Mouse (Mus musculus) hindbrain, embryonic 16.5 days (tissue): Measurements from ENCODE around the gene Ubp1. TPM values are rescaled to one million over a fixed set of nuclear protein-coding genes. Genes with fewer than 3 reads are reported as not detected.

Source experiments
- ATAC-seq: fragments of 200-750 bp; cut with Nextera tagmentation; 2 replicates; pipeline ENCODE4 v1.8.0; 2017; ENCODE audit warnings: moderate TSS enrichment, moderate library complexity
- H3K27ac ChIP-seq: fragments of 300-500 bp; sonication (generic); 2 replicates; pipeline ENCODE4 v1.5.1; 2014; ENCODE audit warnings: low read depth, mild to moderate bottlenecking, control low read depth, low read length, moderate library complexity
- H3K27me3 ChIP-seq: fragments of 300-500 bp; sonication (generic); replicated peaks from 2 replicates; pipeline ENCODE4 v1.6.1; 2014; ENCODE audit warnings: low read length; ENCODE audit not compliant: control insufficient read depth, insufficient read depth
- H3K36me3 ChIP-seq: fragments of 300-500 bp; sonication (generic); 2 replicates; pipeline ENCODE4 v1.6.1; 2014; ENCODE audit warnings: mild to moderate bottlenecking, low read length, moderate library complexity, mixed read lengths; ENCODE audit not compliant: control insufficient read depth, insufficient read depth
- H3K4me1 ChIP-seq: fragments of 300-500 bp; sonication (generic); 2 replicates; pipeline ENCODE4 v1.6.1; 2014; ENCODE audit warnings: low read depth, low read length; ENCODE audit not compliant: control insufficient read depth, insufficient read depth
- H3K4me2 ChIP-seq: fragments of 300-500 bp; sonication (generic); 2 replicates; pipeline ENCODE4 v1.6.1; 2014; ENCODE audit warnings: mild to moderate bottlenecking, low read length, control low read depth, moderate library complexity
- H3K4me3 ChIP-seq: fragments of 300-500 bp; sonication (generic); 2 replicates; pipeline ENCODE4 v1.5.1; 2014; ENCODE audit warnings: mild to moderate bottlenecking, low read length, control low read depth, moderate library complexity
- H3K9ac ChIP-seq: fragments of 300-500 bp; sonication (generic); 2 replicates; pipeline ENCODE4 v1.6.1; 2014; ENCODE audit warnings: low read depth, mild to moderate bottlenecking, control low read depth, low read length, moderate library complexity
- H3K9me3 ChIP-seq: fragments of 300-500 bp; sonication (generic); 2 replicates; pipeline ENCODE4 v1.6.1; 2014; ENCODE audit warnings: mild to moderate bottlenecking, low read length, moderate library complexity; ENCODE audit not compliant: control insufficient read depth
- WGBS: fragments of 180-500 bp; shearing (Covaris S2); extraction: QIAGEN DNeasy Blood & Tissue Kit; methylation state at CpG from one replicate; pipeline ENCODE4 v1.1.7; 2014; 5-methylcytosine and 5-hydroxymethylcytosine counted together
- polyA plus RNA-seq: library from polyadenylated mRNA; unstranded; fragments of >200 nt; fragmentation: Nextera tagmentation; extraction: Ambion mirVana; gene quantifications from 2 replicates; pipeline ENCODE4 v1.2.1, GENCODE M21; 2015

The Ubp1 gene
- polyA plus RNA-seq, 1 experiment from 2014 or later = 21.3 TPM

- Histone ChIP-seq H3K9ac (no peak overlapping the region), H3K27me3 (no peaks in the 10 kb centered on the region), H3K27ac (no peak overlapping the region), H3K9me3 (no peaks in the 10 kb centered on the region), H3K4me1 (no peaks in the 10 kb centered on the region), H3K36me3 (peaks cover 3% of the 10 kb centered on the region; the same call in 1 of the 2 replicates), H3K4me3 (no peak overlapping the region), H3K4me2 (no peak overlapping the region)
- whole genome bisulfite sequencing = 82% methylated on average over 4 of the region's 4 CpGs
- no peak for ATAC-seq
Measured at GRCm38 (mm10) chr9:114016402-114016801, 85.7 kb downstream of the Ubp1 start.

- WGBS = 89% methylated on average over 7 of the region's 7 CpGs
- ATAC-seq = no peak
Measured at GRCm38 (mm10) chr9:114019012-114019762, 88.5 kb downstream of the Ubp1 start.

GRCm38 (mm10) chr9:114022141-114022540, 91.4 kb downstream of the Ubp1 start:
- H3K4me3 ChIP-seq = no peak overlapping the region
- H3K27me3 ChIP-seq = no peaks in the 10 kb centered on the region
- H3K4me1 ChIP-seq = peaks cover 11% of the 10 kb centered on the region
- H3K9ac ChIP-seq = no peak overlapping the region
- no peaks in the 10 kb centered on the region for H3K36me3 ChIP-seq
- 65% methylated on average over 4 of the region's 4 CpGs for WGBS
- no peak overlapping the region for H3K27ac ChIP-seq
- H3K9me3 ChIP-seq = no peaks in the 10 kb centered on the region
- no peak for ATAC-seq
- no peak overlapping the region for H3K4me2 ChIP-seq

More at GRCm38 (mm10) chr9:114019012-114019762, 88.5 kb downstream of the Ubp1 start:
- Histone ChIP-seq H3K9me3 (no peaks in the 10 kb centered on the region), H3K9ac (no peak overlapping the region), H3K4me3 (no peak overlapping the region), H3K27ac (no peak overlapping the region), H3K36me3 (no peaks in the 10 kb centered on the region; the same call in 1 of the 2 replicates), H3K27me3 (no peaks in the 10 kb centered on the region), H3K4me2 (no peak overlapping the region), H3K4me1 (no peaks in the 10 kb centered on the region)

GRCm38 (mm10) chr9:114025182-114025581, 94.4 kb downstream of the Ubp1 start:
- no peaks in the 10 kb centered on the region for H3K36me3 ChIP-seq
- no peak overlapping the region for H3K27ac ChIP-seq
- WGBS = 56% methylated on average over 9 of the region's 9 CpGs
- no peak for ATAC-seq
- H3K27me3 ChIP-seq = no peaks in the 10 kb centered on the region
- H3K4me1 ChIP-seq = peaks cover 11% of the 10 kb centered on the region
- 0 out of 2 replicates have a peak overlapping the region, but pooled peaks have one; percentile 86 for H3K9ac ChIP-seq
- H3K9me3 ChIP-seq = no peaks in the 10 kb centered on the region
- peak overlapping the region; percentile 77 for H3K4me3 ChIP-seq
- peak overlapping the region; percentile 87 for H3K4me2 ChIP-seq

GRCm38 (mm10) chr9:114025846-114026245, 95.1 kb downstream of the Ubp1 start:
- Histone ChIP-seq H3K36me3 (no peaks in the 10 kb centered on the region), H3K9ac (peak overlapping the region; percentile 86), H3K9me3 (no peaks in the 10 kb centered on the region), H3K4me1 (peaks cover 11% of the 10 kb centered on the region), H3K4me3 (peak overlapping the region; percentile 77), H3K27me3 (no peaks in the 10 kb centered on the region), H3K4me2 (peak overlapping the region; percentile 87), H3K27ac (no peak overlapping the region)
- ATAC-seq = no peak
- 16% methylated on average over 8 of the region's 8 CpGs for WGBS

GRCm38 (mm10) chr9:114026261-114026934, 95.7 kb downstream of the Ubp1 start:
- peak; percentile 97 for ATAC-seq
- Histone ChIP-seq H3K27ac (peak overlapping the region; percentile 83), H3K36me3 (no peaks in the 10 kb centered on the region), H3K9me3 (no peaks in the 10 kb centered on the region), H3K4me1 (peaks cover 11% of the 10 kb centered on the region), H3K4me2 (peak overlapping the region; percentile 87), H3K27me3 (no peaks in the 10 kb centered on the region), H3K9ac (peak overlapping the region; percentile 86), H3K4me3 (peak overlapping the region; percentile 77)
- WGBS = under 1% methylated on average over 43 of the region's 52 CpGs

Other genes with a start within 250 kb of the Ubp1 start
- gene Pdcd6ip, start 222.7 kb upstream of the Ubp1 start, polyA plus RNA-seq = 35.4 and 39.9 TPM in 2 replicates
- gene Clasp2, start 189.5 kb upstream of the Ubp1 start, polyA plus RNA-seq = 115 and 122 TPM in 2 replicates
- 29.3 and 31.9 TPM in 2 replicates for gene Fbxl2, start 115.3 kb downstream of the Ubp1 start, polyA plus RNA-seq
- gene Susd5, start 126.2 kb downstream of the Ubp1 start, polyA plus RNA-seq = 0.84 and 1.8 TPM in 2 replicates